Mouse (Mus musculus) R1 (cell line): ENCODE data around the gene Ddx19b.
"Not testable (repeated sequence)": the region's sequence is repeated elsewhere in the genome, so short reads cannot be mapped to it uniquely, and the experiment has no call there.

Source experiments
- DNase-seq: peaks from one replicate; pipeline ENCODE4 v3.0.0-alpha.2; 2018; ENCODE audit warnings: low read depth, low spot score

Gene Ddx19b

DNA sequence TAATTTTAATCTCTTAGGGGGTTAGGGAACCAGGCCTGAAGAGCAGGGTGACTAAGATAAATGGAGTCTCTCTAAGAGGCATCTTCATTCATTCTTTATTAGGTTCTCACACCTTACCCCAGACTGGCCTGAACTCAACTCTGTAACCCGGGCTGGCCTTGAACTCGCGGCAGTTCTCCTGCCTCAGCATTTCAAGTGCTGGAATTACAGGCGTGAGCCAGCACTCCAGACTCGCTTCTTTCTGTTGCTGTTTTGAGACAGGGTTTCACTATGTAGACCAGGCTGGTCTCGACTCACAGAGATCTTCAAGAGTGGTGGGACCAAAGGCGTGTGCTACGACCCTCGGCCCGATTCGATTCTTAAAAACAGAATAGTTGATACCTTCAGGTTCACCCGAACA lies 2.7 kb upstream of the Ddx19b start:
- no peak for DNase-seq

DNA sequence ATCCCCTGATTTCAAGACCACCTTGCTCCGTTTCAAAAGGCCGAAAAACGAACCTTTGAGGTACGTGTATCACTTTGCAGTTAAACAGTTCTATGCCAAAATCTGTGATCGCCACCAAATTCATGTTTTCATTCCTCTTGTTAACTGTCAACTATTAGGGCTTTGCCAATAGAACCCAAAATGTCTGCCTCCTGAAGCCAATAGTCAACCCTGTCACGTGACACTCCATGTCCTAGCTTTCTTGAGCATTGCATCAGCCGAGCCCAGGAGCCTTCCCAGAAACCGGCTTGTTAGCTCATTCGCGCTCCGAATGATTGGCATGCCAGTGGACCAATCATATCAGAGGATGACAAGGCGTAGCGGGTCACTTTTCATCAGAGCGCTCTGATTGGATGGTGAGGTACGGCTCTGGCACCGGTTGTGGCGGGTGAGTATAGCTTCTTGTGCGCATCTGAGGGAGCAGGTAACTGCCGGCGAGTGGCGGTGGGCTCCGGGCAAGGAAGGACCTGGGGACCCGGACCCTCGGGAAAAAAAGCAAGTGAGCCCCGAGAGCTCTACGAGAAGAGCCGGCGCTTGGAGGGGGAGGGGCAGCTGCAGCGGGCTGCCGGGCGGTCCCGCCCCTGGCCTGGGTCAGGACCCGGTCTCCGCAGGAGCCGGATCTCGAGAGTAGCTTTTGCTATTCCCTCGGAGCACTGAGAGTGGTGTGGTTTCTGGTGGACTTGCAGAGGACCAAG lies 2.1 kb upstream of the Ddx19b start:
- DNase-seq: peak; percentile 100

DNA sequence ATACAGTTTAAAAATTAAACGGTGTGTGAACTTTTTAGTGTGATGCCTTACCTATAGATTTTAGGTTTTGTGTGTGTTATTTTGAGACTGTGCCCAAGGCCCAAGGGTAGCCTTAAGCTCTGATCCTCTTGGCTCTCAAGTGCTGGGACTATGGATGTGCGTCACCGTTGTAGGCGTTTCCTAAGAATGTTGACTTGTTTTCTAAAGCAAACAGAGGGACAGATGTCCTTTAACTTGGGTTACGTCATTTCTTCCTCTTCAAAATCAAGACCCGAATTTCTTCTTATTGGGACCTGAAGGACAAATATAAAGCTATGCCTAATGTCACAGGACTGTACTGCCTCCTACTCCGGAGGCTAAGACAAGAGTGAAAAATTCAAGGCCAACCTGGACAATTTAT lies 1.4 kb upstream of the Ddx19b start, which contains the start of gene Aars:
Aars (plus strand) TSS at position 229 of the 400 bp plus-strand sequence.
- DNase-seq: peak; percentile 56

DNA sequence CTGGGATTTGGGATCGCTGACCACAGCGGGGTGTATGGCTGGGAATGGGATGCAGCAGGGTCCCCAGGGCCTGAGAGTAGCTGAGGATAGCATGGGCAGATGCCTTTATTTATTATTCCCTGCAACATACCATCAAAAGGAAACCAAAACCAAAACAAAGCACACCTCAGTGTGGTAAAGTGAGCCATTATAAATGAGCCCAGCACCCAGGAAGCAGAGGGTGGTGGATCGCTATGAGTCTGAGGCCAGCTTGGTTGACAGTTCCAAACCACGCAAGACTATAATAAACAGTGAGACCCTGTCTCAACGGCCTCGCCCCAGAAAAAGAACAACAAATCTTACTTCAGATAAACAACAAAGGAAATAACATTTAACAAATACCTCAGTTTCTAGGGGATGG lies 1.5 kb downstream of the Ddx19b start:
- no peak for DNase-seq

DNA sequence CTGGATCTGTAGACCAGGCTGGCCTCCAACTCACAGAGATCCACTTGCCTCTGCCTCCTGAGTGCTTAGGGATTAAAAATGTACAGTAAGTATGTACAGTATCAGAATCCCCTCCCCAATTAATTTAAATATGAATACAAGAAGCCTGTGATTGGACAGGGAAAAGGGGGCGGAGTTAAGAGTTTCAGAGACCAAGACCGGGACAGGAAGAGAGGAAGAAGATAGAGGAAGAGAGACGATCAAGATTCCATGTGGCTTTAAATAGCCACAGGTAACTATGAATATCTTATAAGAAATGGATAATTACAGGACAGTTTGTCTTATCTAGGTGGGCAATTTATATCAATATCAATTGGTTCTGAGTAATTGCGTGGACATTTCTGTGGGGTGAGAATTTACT lies 2.0 kb downstream of the Ddx19b start:
- peak; percentile 92 for DNase-seq

DNA sequence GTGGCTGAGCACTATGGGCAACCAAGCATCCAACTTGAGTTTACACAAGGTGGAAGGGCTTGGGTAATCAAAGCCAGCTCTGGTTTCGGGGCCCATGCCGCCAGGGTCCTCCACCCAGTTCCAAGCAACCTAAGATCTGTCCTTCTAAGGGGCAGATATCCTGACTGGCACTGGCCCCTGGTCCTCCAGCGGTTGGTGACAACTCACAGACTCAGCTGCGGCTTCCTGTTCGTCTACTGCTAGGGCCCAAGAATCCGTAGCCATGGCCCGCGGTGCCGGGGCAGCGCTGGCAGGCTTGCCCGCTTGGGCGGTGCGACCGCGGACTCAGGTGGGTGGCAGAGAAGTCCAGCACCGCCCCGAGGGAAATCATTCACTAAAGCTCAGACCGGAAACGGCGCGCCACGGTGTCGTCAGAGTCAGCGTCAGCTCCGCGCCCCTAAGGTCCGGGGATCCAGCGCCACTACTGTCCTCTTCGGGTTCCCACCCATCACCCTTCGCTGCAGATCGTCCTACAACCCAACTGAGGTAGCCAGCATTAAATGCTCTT lies 4.1 kb downstream of the Ddx19b start:
- peak; percentile 76 for DNase-seq

DNA sequence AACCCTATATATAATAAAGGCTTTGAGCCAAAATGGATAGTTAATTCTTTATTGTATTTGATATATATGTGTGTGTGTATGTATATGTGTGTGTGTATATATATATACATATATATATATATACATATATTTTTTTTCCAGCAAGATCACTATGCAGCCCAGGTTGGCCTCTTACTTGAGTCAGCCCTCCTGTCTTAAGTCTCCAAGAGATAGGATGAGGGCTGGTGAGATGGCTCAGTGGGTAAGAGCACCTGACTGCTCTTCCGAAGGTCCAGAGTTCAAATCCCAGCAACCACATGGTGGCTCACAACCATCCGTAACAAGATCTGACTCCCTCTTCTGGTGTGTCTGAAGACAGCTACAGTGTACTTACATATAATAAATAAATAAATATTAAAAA lies 4.9 kb downstream of the Ddx19b start:
- DNase-seq: not testable (repeated sequence)

DNA sequence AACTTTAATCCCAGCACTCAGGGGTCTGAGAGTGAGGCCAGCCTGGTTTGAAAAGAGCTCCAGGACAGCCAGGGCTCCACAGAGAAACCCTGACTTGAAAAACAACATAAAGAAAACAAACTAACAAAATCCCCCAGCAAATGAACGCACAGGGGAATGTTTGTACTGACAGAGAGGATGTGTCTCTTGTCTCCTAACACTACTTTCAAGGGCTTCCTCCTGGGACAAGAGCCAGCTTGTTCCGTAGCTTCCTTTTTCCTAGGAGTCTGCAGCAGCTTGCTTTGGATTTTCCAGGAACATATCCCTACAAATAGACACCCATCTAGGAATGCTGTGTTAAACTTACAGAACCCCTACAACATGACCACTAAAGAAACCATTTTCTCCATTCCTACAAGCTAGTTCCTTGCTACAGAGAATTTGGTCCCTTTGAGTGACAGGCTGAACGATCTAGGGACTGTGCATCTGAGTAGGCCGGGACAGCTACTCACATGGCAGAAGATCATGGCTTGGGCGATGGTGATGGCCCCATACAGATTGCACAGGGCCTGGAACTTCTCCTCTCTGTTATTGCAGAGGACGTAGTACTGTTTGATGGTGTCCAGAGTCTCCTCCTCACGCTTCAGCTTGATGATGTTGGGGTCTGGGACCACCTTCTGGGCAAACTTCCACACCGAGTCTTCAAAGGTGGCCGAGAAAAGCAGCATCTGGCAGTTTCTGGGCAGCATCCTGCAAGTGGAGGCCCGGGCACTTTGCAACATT lies 21.1 kb downstream of the Ddx19b start:
- not testable (repeated sequence) for DNase-seq

DNA sequence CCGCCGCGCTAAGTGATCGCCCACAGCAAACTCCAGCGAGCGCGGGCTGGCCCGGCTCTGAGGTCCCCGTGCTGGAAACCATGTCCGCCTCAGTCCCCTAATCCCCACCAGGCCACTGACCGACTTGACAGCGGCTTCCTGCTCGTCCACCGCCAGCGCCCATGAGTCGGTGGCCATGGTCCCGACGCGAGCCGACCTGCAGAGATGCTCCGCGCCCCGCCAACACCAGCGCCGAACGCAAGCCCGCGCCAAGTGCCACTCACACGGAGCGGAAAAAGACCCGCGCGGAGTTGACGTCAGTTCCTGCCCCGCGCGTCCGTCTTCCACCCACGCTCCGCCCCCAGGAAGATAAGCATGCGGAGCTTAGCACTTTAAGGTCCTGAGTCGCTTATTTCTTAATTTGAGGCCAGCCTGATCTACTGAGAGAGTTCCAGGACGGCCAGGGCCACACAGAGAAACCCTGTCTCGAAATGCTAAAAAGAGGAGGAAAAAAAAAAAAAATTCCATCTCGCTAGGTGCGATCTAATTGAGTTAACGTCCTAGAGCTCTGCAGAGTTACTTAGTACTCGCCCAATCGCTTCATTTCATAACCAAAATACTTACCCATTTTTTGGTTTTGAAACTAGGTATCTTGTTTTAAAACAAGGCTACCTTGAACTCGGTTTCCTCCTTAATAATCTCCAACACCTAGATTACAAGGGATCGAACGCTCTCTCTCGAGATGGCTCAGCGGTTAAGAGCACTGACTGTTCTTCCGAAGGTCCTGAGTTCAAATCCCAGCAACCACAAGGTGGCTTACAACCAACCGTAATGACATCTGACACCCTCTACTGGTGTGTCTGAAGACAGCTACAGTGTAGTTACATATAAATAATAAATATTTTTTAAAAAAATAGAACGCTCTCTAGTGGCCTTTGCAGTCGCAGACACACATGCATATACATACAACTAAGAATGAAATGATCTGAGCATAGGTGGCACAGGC lies 33.7 kb downstream of the Ddx19b start, which contains the start of gene Ddx19a:
Ddx19a (minus strand) TSS at position 254 of the 985 bp plus-strand sequence.
- DNase-seq: peak; percentile 94

DNA sequence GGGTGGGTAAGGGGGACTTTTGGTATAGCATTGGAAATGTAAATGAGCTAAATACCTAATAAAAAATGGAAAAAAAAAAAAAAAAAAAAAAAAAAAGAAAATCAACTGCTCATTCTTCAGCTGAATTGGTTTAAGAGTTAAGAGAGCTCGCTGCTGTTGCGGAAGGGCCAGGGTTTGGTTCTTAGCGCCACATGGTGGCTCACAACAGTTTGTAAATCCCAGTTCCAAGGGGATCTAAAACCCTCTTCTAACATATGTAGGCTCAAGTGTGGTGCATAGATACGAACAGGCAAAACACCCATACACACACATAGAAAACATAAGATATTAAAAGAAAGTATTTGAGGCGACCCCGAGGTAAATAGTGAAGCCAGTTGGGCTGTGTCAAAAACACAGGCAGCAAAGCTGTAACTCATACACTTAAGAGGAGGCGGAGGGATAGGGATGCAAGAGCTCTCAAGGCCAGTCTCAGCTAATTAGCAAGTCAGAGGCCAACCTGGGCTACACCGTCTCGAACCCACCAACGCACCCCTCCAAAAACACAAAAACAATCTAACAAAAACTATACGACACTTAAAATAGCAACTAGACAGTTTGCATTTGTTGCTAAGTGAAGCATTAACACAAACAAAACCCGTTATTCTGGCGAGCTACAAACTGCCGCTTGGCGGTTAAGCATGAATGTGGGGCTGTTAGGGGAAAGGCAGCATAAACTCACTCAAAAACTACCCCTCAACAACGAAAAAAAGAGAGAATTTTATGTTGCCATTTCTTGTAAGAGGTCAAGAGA lies 34.7 kb downstream of the Ddx19b start:
- DNase-seq: peak; percentile 36

DNA sequence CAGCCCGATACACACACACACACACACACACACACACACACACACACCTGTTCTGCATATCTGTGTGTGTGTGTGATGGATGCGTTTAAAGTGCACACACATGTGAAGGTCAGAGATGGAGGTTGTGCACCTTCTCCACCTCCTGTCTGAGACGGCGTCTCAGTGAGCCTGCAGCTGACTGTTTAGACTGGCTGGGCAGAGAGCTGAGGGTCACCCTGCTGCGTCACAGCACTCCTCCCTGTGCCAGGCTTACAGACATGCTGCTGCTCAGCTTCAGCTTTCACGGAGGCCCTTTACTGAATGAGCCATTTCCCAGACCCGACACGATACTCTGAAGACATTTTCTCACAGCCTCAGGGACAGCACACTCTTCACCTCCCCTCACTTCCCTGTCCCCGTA lies 41.5 kb downstream of the Ddx19b start:
- DNase-seq: no peak

DNA sequence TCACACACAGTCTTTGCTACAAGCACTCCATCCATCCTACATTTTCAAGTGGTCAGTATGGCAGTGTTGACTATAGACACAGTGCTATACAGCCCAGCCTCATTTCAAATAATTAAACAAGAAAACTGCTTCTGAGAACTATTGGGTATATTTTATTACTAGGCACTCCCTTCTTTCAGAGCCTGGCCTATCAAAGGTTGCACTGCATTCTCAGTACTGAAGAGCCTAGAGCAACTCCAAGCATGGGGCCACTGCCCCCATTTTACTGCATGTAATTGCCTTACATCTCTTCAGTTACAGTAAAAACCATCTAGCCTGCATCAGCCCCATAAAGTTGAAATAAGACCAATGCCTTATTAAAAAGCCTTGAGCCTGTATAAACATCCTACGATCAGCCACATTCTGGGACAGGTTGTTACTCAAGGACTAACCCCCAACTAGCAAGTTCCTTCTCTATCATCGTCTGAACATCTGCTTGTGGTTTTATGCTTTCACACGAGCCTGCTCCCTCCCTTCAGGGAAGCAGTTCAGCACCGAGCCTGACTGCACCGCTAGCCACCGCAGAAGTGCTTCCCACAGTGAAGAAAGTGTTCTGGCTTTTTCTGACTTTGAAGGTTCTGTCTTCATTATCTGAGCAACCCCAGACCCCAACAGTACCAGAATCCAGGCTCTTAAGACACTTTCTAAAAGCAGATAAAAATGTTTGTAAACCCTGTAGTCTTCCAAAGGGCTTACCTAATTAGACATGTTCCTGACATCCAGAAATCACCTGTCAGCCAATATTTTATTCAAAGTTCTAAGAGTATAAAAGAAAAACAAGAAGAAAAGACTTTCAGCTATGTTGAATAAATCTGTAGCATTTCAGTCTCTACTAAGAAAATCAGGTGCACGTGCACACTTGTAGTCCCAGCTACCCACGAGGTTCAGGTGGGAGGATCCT lies 43.5 kb downstream of the Ddx19b start:
- no peak for DNase-seq

DNA sequence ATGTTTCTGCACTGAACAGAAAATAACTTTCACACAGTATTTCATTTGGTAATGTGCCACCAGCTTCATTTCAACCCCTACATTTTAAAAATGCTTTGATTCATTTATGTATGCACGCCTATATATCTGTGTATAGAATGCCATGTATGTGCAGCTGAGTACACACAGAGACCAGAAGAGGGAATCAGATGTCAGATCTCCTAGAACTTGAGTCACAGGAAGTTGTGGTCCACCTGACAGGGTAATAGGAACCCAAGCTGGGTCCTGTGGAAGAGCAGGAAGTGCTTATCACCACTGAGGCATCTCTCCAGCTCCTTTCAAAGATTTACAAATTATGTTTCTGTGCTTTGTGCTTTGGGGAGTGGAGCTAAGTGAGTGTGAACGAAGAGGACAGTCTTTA lies 50.2 kb downstream of the Ddx19b start:
- DNase-seq: no peak

DNA sequence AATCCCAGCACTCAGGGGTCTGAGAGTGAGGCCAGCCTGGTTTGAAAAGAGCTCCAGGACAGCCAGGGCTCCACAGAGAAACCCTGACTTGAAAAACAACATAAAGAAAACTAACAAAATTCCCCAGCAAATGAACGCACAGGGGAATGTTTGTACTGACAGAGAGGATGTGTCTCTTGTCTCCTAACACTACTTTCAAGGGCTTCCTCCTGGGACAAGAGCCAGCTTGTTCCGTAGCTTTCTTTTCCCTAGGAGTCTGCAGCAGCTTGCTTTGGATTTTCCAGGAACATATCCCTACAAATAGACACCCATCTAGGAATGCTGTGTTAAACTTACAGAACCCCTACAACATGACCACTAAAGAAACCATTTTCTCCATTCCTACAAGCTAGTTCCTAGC lies 53.6 kb downstream of the Ddx19b start:
- DNase-seq: not testable (repeated sequence)

DNA sequence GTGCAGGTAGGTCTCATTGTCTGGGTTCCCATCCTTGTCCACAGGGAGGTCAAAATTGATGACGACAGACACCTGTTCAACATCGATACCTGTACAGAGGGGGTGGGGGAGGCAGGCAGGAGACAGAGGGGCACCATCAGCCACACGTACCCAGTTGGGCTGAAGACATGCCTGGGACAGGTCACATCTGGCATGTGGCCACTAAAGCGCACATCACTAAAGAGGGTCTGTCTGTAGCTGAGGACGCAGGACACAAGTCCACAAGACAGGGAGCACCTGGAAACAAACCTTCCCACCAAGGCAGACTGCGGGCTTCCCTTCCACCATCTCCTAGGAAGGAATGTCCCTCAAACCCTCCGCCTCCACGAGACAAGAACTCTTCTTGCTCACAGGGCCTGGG lies 55.0 kb downstream of the Ddx19b start:
- not testable (repeated sequence) for DNase-seq

DNA sequence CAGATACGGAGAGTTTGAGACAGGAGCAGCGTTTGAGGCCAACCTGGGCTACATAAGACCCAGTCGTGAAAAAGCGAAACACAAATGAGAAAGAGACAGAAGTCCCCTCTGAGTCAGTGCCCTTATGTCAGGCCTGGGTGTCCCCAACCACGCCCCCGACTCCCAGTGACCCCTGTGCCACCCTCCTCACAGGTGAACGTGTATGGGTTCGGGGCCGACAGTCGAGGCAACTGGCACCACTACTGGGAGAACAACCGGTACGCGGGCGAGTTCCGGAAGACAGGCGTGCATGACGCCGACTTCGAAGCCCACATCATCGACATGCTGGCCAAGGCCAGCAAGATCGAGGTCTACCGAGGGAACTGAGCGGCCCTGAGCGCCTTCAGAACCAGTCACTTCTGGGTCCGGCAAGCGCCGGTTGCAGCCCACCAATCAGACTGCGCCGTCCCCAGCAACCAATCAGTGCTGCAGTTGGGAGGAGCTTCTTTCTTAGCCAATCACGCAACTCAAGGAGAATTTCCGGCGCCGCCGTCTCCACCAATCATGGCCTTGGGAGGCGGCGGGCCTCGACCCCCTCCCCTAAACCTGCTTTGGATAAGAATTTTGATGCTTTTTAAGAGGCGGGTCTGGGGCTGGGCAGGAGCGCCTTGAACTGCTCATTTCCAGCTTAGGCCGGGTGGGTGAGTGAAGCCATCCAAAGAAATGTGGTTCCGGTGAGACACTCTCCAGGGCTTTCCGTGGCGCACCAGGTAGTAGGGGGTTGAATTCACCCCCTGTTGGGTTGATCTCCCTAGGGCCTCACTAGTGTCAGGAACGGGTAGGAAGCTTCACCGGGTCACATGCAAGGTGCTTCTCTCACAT lies 61.4 kb downstream of the Ddx19b start:
- DNase-seq: peak; percentile 99

DNA sequence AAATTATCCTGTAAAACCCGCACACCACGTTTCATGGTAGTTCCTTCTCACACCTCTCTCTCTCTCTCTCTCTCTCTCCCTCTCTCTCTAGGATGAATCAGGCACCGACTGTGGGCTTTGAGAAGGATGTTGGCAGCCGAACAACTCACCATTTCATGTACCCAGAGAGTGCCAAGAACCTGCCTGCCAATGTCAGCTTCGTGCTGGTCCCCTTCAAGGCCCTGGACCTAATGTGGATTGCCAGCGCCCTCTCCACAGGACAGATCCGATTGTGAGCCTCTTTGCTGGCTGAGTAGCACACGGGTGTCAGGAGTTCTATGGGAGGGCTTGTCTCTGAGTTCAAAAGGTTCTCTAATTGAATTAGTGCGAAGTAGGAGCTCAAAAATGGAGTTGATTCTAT lies 64.2 kb downstream of the Ddx19b start:
- no peak for DNase-seq

DNA sequence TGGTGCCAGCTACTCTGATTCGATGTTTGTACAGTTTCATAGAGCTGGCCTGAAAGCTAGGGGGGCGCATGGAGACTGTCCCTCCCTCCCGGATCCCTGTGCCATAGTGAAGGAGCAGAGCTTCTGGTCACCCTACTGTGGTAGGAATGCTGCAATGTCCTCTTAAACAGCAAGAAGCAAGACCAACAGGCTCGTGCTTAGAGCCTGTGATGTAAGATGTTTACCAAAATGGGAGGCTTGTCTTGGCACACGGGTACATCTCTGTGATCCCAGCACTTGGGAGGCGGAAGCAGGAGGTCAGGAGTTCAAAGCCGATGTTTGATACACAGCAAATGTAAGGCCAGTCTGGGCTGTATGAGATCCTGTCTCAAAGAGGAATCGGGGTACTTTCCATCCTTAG lies 65.0 kb downstream of the Ddx19b start:
- DNase-seq: no peak

DNA sequence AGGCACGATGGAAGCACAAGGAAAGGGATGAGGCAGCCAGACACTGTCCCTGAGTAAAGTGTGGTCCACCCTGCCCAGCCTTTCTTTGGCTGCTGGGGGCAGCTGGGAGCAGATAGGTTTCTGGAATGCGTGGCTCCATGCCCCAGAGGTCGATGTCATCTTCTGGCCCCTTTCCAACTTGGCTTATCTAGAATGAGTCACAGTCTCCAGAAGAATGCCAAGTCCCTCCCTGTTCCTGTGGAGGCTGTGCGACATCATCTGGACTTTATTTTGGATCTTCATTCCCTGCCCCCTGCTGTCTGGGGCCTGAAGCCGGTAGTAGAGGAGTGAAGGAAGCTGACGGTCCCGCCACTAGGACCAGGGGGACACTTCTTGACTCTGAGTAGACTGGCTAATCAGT lies 66.0 kb downstream of the Ddx19b start:
- peak; percentile 42 for DNase-seq
